Mouse (Mus musculus) hindbrain, embryonic 11.5 days (tissue): ENCODE results near the gene Spout1. TPM values are rescaled to one million over a fixed set of nuclear protein-coding genes. Genes with fewer than 3 reads are reported as not detected.
"Not testable (repeated sequence)": the region's sequence is repeated elsewhere in the genome, so short reads cannot be mapped to it uniquely, and the experiment has no call there.

Experiments
- ATAC-seq: fragments of 200-750 bp; cut with Nextera tagmentation; 2 replicates; pipeline ENCODE4 v1.8.0; 2017; ENCODE audit warnings: mild to moderate bottlenecking, moderate TSS enrichment, moderate library complexity; ENCODE audit not compliant: low FRiP score
- DNase-seq: peaks from one replicate; pipeline ENCODE4 v3.0.0-alpha.2; 2015; ENCODE audit warnings: low spot score
- H3K27ac ChIP-seq: fragments of 300-500 bp; sonication (generic); 2 replicates; pipeline ENCODE4 v1.5.1; 2014; ENCODE audit warnings: mild to moderate bottlenecking, low read depth, low read length
- H3K27me3 ChIP-seq: fragments of 300-500 bp; sonication (generic); 2 replicates; pipeline ENCODE4 v1.6.1; 2014; ENCODE audit warnings: mild to moderate bottlenecking, low read length, moderate library complexity, mixed read lengths; ENCODE audit not compliant: control insufficient read depth, insufficient read depth
- H3K36me3 ChIP-seq: fragments of 300-500 bp; sonication (generic); 2 replicates; pipeline ENCODE4 v1.6.1; 2014; ENCODE audit warnings: mild to moderate bottlenecking, low read length, moderate library complexity, mixed read lengths; ENCODE audit not compliant: control insufficient read depth, insufficient read depth
- H3K4me1 ChIP-seq: fragments of 300-500 bp; sonication (generic); replicated peaks from 2 replicates; pipeline ENCODE4 v1.6.1; 2014; ENCODE audit warnings: low read length, mixed read lengths; ENCODE audit not compliant: control insufficient read depth, insufficient read depth
- H3K4me2 ChIP-seq: fragments of 300-500 bp; sonication (generic); replicated peaks from 2 replicates; pipeline ENCODE4 v1.6.1; 2014; ENCODE audit warnings: mild to moderate bottlenecking, low read depth, low read length
- H3K4me3 ChIP-seq: fragments of 300-500 bp; sonication (generic); 2 replicates; pipeline ENCODE4 v1.5.1; 2014; ENCODE audit warnings: low read depth, low read length
- H3K9ac ChIP-seq: fragments of 300-500 bp; sonication (generic); 2 replicates; pipeline ENCODE4 v1.6.1; 2014; ENCODE audit warnings: low read depth, low read length
- H3K9me3 ChIP-seq: fragments of 300-500 bp; sonication (generic); 2 replicates; pipeline ENCODE4 v1.6.1; 2016; ENCODE audit warnings: low read length; ENCODE audit not compliant: control insufficient read depth
- WGBS: fragments of 180-500 bp; shearing (Covaris S2); extraction: QIAGEN DNeasy Blood & Tissue Kit; methylation state at CpG from one replicate; pipeline ENCODE4 v1.1.7; 2014; 5-methylcytosine and 5-hydroxymethylcytosine counted together
- polyA plus RNA-seq: library from polyadenylated mRNA; unstranded; fragments of >200 nt; fragmentation: Nextera tagmentation; extraction: Ambion mirVana; gene quantifications from 2 replicates; pipeline ENCODE4 v1.2.1, GENCODE M21; 2014

Gene Spout1
- polyA plus RNA-seq, 1 experiment from 2014 or later: 62.1 TPM

DNA sequence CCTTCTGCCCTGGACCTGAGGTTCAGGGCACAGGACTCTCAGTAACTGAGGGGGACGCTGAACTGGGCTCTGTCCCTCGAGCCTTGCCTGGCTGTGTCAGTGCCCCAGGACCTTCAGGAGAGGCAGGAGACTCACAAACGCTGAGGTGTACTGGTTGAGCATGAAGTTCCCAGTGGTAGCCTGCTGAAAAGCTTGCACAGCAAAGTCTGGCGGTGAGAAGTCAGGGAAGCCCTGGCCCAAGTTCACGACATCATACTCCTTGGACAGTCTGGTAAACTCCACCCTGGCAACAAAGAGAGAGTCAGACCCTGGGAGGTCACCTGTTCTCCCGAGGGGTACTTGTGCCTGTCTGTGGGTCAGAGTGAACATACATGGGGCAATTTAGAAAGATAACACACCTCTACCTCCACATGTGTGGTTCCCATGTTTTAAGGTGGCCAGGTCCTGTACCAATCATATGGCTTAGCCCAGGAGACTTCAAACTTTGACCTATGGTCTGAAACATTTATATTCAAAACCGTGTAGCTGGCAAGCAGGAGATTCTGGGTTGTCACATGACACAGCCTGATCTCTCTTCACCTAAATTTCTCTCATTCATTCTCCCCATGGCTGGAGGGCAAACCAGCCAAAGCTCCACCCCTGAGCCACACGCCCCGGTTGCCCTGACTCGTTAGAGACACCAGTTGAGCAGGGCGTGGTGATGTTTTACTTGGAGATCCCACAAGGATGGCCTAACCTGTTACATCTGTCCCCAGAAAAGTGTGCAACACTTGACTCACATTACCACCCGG, 13.7 kb upstream of the Spout1 start:
- Histone ChIP-seq H3K4me2 (no peak overlapping the region), H3K27ac (no peak overlapping the region), H3K9ac (no peak overlapping the region), H3K4me1 (no peaks in the 10 kb centered on the region), H3K36me3 (no peaks in the 10 kb centered on the region), H3K27me3 (no peaks in the 10 kb centered on the region), H3K4me3 (no peak overlapping the region), H3K9me3 (no peaks in the 10 kb centered on the region)
- 92% methylated on average over 12 of the region's 12 CpGs for WGBS
- DNase-seq (no peak), ATAC-seq (no peak)

DNA sequence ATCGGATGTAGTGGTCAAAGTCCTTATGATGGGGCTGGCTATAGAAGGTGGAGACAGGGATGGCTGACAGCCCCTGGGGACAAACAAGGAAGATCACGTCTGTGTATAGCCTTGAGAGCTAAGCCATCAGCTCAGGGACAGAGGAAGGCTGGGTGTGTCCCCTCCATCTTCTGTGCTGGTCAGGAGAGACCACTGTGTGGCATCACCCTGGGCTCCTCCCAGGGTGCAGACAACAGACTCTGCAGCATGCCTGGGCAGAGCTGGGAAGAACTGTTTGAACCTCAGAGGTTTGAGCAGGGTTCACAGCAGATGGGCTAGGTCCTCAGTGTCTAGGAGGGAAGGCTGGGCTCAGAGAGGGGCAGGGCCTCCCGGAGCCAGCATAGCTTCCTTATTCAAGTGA, 7.4 kb upstream of the Spout1 start:
- no peaks in the 10 kb centered on the region for H3K9me3 ChIP-seq
- no peak for DNase-seq
- H3K27me3 ChIP-seq: no peaks in the 10 kb centered on the region
- no peaks in the 10 kb centered on the region for H3K4me1 ChIP-seq
- no peak overlapping the region for H3K9ac ChIP-seq
- H3K4me3 ChIP-seq: no peak overlapping the region
- H3K4me2 ChIP-seq: no peak overlapping the region
- no peak for ATAC-seq
- 82% methylated on average over 3 of the region's 3 CpGs for WGBS
- H3K36me3 ChIP-seq: no peaks in the 10 kb centered on the region
- H3K27ac ChIP-seq: no peak overlapping the region

- Histone ChIP-seq H3K4me2 (no peak overlapping the region), H3K27ac (no peak overlapping the region), H3K9me3 (no peaks in the 10 kb centered on the region), H3K36me3 (no peaks in the 10 kb centered on the region), H3K4me1 (no peaks in the 10 kb centered on the region), H3K27me3 (no peaks in the 10 kb centered on the region), H3K4me3 (no peak overlapping the region), H3K9ac (no peak overlapping the region)
- 92% methylated on average over 6 of the region's 6 CpGs for WGBS
- ATAC-seq: no peak
- DNase-seq: no peak
Measured at GRCm38 (mm10) chr2:30185276-30185675, 7.0 kb upstream of the Spout1 start.

- WGBS: 83% methylated on average over 3 of the region's 3 CpGs
- Histone ChIP-seq H3K27me3 (no peaks in the 10 kb centered on the region), H3K4me1 (no peaks in the 10 kb centered on the region), H3K4me3 (no peak overlapping the region), H3K4me2 (no peak overlapping the region), H3K9ac (no peak overlapping the region), H3K27ac (no peak overlapping the region), H3K36me3 (no peaks in the 10 kb centered on the region), H3K9me3 (no peaks in the 10 kb centered on the region)
- DNase-seq (no peak), ATAC-seq (no peak)
Measured at GRCm38 (mm10) chr2:30183721-30184120, 5.5 kb upstream of the Spout1 start.

DNA sequence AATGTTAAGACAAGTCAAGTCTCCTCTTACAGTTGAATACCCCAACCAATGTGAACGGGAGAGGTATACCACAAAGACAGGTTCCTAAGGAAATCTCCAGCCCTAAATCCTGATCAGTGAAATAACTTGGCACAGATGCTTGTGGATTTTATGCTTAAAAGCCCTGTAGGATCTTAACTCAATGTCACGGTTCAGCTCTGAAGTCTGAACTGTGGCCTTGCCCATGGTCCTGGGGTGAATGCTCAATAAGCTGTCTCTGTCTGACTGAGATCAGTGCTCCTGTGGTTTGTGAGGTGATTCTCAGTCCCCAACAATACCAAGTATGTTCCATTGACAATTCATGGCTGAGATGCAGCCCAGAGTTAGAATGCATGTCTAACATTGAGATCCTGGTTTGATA, 4.2 kb upstream of the Spout1 start:
- Histone ChIP-seq H3K27ac (no peak overlapping the region), H3K4me1 (no peaks in the 10 kb centered on the region; the same call in 1 of the 2 replicates), H3K36me3 (no peaks in the 10 kb centered on the region), H3K4me2 (no peak overlapping the region), H3K4me3 (no peak overlapping the region), H3K9me3 (no peaks in the 10 kb centered on the region), H3K9ac (no peak overlapping the region), H3K27me3 (no peaks in the 10 kb centered on the region)
- DNase-seq: no peak
- WGBS: 91% methylated on average over 2 of the region's 2 CpGs
- no peak for ATAC-seq

DNA sequence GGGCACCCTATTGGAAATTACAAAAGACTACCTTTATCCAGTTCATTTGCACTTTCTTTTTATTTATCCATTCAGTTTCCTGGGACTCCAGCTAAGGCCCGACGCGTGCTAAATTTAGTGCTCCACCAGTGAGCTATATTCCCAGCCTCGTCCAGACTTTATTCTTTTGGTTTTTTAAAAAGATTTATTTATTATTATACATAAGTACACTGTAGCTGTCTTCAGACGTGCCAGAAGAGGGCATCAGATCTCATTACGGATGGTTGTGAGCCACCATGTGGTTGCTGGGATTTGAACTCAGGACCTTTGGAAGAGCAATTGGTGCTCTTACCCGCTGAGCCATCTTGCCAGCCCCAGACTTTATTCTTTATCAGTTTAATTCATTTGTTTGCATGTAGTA, 452 bp upstream of the Spout1 start:
- ATAC-seq: peak; percentile 48
- H3K4me1 ChIP-seq, H3K27ac ChIP-seq, H3K27me3 ChIP-seq, H3K9ac ChIP-seq, H3K9me3 ChIP-seq, H3K4me3 ChIP-seq, H3K36me3 ChIP-seq, DNase-seq: not testable (repeated sequence)
- H3K4me2 ChIP-seq: peak overlapping the region; percentile 72; the same call in 1 of the 2 replicates
- WGBS: 51% methylated on average over 7 of the region's 7 CpGs

DNA sequence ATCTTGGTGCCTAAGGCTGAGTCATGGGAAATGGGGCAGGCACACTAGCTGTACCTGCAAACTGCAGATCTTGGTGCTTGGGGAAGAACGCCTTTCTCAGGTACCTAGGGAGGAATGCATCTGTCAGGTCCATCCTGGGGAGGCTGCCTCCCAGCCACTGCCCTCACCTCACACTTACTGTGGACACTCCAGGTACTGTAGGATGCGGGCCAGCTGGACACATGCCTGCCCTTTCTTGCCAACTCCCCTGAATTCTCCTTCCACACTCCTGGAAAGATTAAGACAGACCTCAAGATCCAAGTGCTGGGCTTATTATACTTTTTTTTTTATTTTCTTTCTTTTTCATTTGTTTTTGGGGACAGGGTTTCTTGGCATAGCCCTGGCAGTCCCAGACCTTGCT, 1.7 kb downstream of the Spout1 start:
- no peak overlapping the region for H3K4me2 ChIP-seq
- WGBS: 100% methylated on average over 2 of the region's 2 CpGs
- H3K9ac ChIP-seq: no peak overlapping the region
- H3K4me1 ChIP-seq: peaks cover 6% of the 10 kb centered on the region; the same call in 1 of the 2 replicates
- H3K27me3 ChIP-seq: no peaks in the 10 kb centered on the region
- peaks cover 12% of the 10 kb centered on the region for H3K36me3 ChIP-seq
- H3K27ac ChIP-seq: no peak overlapping the region
- H3K9me3 ChIP-seq: no peaks in the 10 kb centered on the region
- no peak overlapping the region for H3K4me3 ChIP-seq
- ATAC-seq (no peak), DNase-seq (no peak)

DNA sequence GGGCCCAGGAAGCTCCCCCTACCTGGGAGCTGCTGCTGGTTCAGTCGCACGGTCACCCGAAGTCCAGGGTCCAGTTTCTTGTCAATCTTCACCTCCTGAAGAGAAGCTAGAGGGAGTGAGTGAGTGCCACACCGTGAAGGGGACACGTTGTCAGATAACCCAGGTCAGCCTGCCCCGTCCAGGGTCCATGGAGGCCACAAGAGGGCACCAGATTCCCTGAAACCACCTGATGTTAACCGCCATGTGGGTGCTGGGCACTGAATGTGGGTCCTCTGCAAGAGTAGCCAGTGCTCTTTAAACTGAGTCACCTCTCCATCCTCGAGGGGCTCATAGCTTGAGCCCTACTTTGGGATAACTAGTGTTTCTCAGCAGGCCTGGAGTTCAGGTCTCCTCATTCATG, 2.4 kb downstream of the Spout1 start:
- WGBS: 83% methylated on average over 8 of the region's 8 CpGs

GRCm38 (mm10) chr2:30173541-30174240, 4.6 kb downstream of the Spout1 start:
- Histone ChIP-seq H3K36me3 (peaks cover 12% of the 10 kb centered on the region), H3K27me3 (no peaks in the 10 kb centered on the region), H3K9ac (no peak overlapping the region), H3K27ac (no peak overlapping the region), H3K4me2 (no peak overlapping the region), H3K4me1 (peaks cover 6% of the 10 kb centered on the region; the same call in 1 of the 2 replicates), H3K9me3 (no peaks in the 10 kb centered on the region), H3K4me3 (no peak overlapping the region)
- 96% methylated on average over 20 of the region's 20 CpGs for WGBS
- ATAC-seq (no peak), DNase-seq (no peak)

More for the DNA sequence above, 2.4 kb downstream of the Spout1 start:
- H3K4me2 ChIP-seq: no peak overlapping the region
- H3K9me3 ChIP-seq: no peaks in the 10 kb centered on the region
- no peak overlapping the region for H3K9ac ChIP-seq
- H3K36me3 ChIP-seq: peaks cover 12% of the 10 kb centered on the region
- no peak overlapping the region for H3K4me3 ChIP-seq
- no peak overlapping the region for H3K27ac ChIP-seq
- H3K27me3 ChIP-seq: no peaks in the 10 kb centered on the region
- ATAC-seq (no peak), DNase-seq (no peak)
- peaks cover 6% of the 10 kb centered on the region; the same call in 1 of the 2 replicates for H3K4me1 ChIP-seq
